Mouse (Mus musculus) liver, postnatal 0 days (tissue): ENCODE data around the gene Disp1.

Source experiments
- CTCF ChIP-seq: sonication (generic); IDR thresholded peaks from 2 replicates; pipeline ENCODE4 v1.5.1; 2016; ENCODE audit warnings: antibody characterized with exemption, low read depth
- EP300 ChIP-seq: IDR thresholded peaks from 2 replicates; pipeline ENCODE4 v1.6.1; 2016; ENCODE audit warnings: antibody characterized with exemption, low read depth, mild to moderate bottlenecking

DNA sequence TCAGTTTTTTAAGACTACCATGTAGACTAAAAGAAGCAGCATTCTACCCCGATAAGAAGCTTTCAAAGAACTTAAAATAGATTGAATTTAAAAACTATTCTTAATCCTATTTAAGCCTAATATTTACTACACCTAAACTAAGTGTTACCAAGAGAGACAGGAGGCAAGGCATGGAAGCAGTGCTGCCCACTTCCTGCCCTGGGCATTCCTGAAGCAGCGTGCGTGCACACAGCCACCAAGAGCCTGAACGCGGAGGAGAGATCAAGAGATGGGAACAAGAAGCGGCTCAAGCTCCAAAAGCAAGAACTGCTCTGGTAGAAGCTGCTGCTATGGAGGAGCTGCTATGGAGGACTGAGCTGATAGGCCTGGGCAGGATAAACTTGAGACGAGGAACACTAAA is 106.2 kb downstream of the Disp1 start:
- TF ChIP-seq CTCF (no peak), EP300 (no peak)
